Mouse (Mus musculus) heart, adult 2 months (tissue): ENCODE data around the gene Atcay. TPM values are rescaled to one million over a fixed set of nuclear protein-coding genes. Genes with fewer than 3 reads are reported as not detected.

Experiments
- DNase-seq, 2 experiments: peaks; one replicate each; pipeline ENCODE4 v3.0.0; 2021
- H3K27ac ChIP-seq: fragments of 200-600 bp; 2 replicates; pipeline ENCODE4 v1.8.1; 2022
- H3K27me3 ChIP-seq: fragments of 200-500 bp; 2 replicates; pipeline ENCODE4 v1.6.1; 2012; ENCODE audit warnings: mild to moderate bottlenecking, low read length, inconsistent platforms, mixed read lengths; ENCODE audit not compliant: control insufficient read depth, insufficient read depth
- H3K36me3 ChIP-seq: fragments of 200-500 bp; 2 replicates; pipeline ENCODE4 v1.6.1; 2012; ENCODE audit warnings: low read length, inconsistent platforms; ENCODE audit not compliant: control insufficient read depth, insufficient read depth
- H3K4me1 ChIP-seq: fragments of 200-500 bp; 2 replicates; pipeline ENCODE4 v1.6.1; 2011; ENCODE audit warnings: low read length; ENCODE audit not compliant: control insufficient read depth, insufficient read depth
- H3K4me3 ChIP-seq: fragments of 200-600 bp; 2 replicates; pipeline ENCODE4 v1.8.1; 2022
- H3K79me2 ChIP-seq: fragments of 200-500 bp; replicated peaks from 2 replicates; pipeline ENCODE4 v1.6.1; 2012; ENCODE audit warnings: mild to moderate bottlenecking, inconsistent platforms, low read length, moderate library complexity, mixed read lengths; ENCODE audit not compliant: control insufficient read depth, insufficient read depth
- H3K9ac ChIP-seq: fragments of 200-500 bp; 2 replicates; pipeline ENCODE4 v1.6.1; 2012; ENCODE audit warnings: low read depth, mild to moderate bottlenecking, control low read depth, inconsistent platforms, low read length, mixed read lengths
- CTCF ChIP-seq: fragments of 200-600 bp; IDR thresholded peaks from 2 replicates; pipeline ENCODE4 v1.8.1; 2022; ENCODE audit warnings: antibody characterized with exemption, mild to moderate bottlenecking, moderate library complexity
- EP300 ChIP-seq: fragments of 200-500 bp; IDR thresholded peaks from 2 replicates; pipeline ENCODE4 v1.6.1; 2011; ENCODE audit warnings: low read depth, low read length, control low read depth; ENCODE audit not compliant: insufficient read depth
- POLR2A ChIP-seq: fragments of 200-500 bp; IDR thresholded peaks from 2 replicates; pipeline ENCODE4 v1.6.1; 2011; ENCODE audit warnings: mild to moderate bottlenecking, low read depth, low read length, control low read depth; ENCODE audit not compliant: insufficient read depth
- WGBS: fragments of 180-500 bp; shearing (Covaris S2); methylation state at CpG from one replicate; pipeline ENCODE4 v1.1.7; 2018; 5-methylcytosine and 5-hydroxymethylcytosine counted together
- intact Hi-C: fragments of 180-260 bp; cut with DNase I; formaldehyde crosslinking; loops from one replicate; pipeline ENCODE4 v1.15.1; 2025
- polyA plus RNA-seq: library from polyadenylated mRNA; depleted of rRNA; stranded (reverse); fragments of >200 nt; gene quantifications from 2 replicates; pipeline ENCODE4 v1.2.3, GENCODE M21; 2012
- total RNA-seq, 2 experiments: library from RNA; stranded (reverse); gene quantifications; 2 replicates each; pipeline ENCODE4 v1.2.3; 2021

The Atcay gene
- total and polyA plus RNA-seq, 3 experiments, result 0.09 to 0.14 TPM; not detected in 1

DNA sequence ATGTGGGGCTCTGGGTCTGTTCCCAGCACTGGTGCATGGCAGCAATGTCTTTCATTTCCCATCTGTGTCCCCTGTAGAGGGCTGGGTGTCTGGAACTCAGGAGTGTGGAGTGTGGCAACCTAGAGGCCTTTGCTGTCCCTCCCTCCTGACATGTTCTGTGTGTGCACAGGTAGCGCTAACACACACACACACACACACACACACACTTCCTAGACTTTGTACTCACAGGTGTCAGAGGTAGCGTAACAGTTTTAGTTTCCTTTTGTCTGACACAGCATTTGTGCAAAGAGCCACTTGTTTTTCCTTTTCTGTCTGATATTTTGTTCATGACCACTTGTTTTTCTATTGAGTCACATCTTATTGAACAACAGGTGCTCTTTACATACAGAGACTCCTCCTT, 17.2 kb upstream of the Atcay start:
- no peak overlapping the region for H3K27ac ChIP-seq
- no peak for TF ChIP-seq POLR2A
- no peak for TF ChIP-seq CTCF
- no peak for TF ChIP-seq EP300
- DNase-seq, result no peak
- H3K4me3 ChIP-seq, result no peak overlapping the region
- intact Hi-C loops, result no loop called here
- H3K36me3 ChIP-seq, result no peaks in the 10 kb centered on the region
- peaks cover 3% of the 10 kb centered on the region; the same call in 1 of the 2 replicates for H3K27me3 ChIP-seq
- WGBS, result 92% methylated on average over 2 of the region's 2 CpGs
- H3K4me1 ChIP-seq, result no peaks in the 10 kb centered on the region
- no peaks in the 10 kb centered on the region for H3K79me2 ChIP-seq
- H3K9ac ChIP-seq, result no peak overlapping the region

- intact Hi-C loops, result no loop called here
- H3K4me1 ChIP-seq, result no peaks in the 10 kb centered on the region
- no peak overlapping the region for H3K27ac ChIP-seq
- 94% methylated on average over 6 of the region's 6 CpGs for WGBS
- H3K4me3 ChIP-seq, result no peak overlapping the region
- no peak overlapping the region for H3K9ac ChIP-seq
- DNase-seq, result no peak
- no peak for TF ChIP-seq CTCF
- no peak for TF ChIP-seq EP300
- no peak for TF ChIP-seq POLR2A
- H3K36me3 ChIP-seq, result no peaks in the 10 kb centered on the region
- no peaks in the 10 kb centered on the region for H3K79me2 ChIP-seq
- no peaks in the 10 kb centered on the region for H3K27me3 ChIP-seq
Measured at GRCm38 (mm10) chr10:81245166-81245565, 14.5 kb upstream of the Atcay start.

GRCm38 (mm10) chr10:81244595-81244994, 14.0 kb upstream of the Atcay start:
- intact Hi-C loops, result no loop called here
- H3K27me3 ChIP-seq, result peaks cover 5% of the 10 kb centered on the region; the same call in 1 of the 2 replicates
- 10% methylated on average over 17 of the region's 17 CpGs for WGBS
- no peaks in the 10 kb centered on the region for H3K79me2 ChIP-seq
- H3K4me1 ChIP-seq, result no peaks in the 10 kb centered on the region
- peak; percentile 68 to 86 for DNase-seq
- H3K36me3 ChIP-seq, result no peaks in the 10 kb centered on the region
- H3K9ac ChIP-seq, result no peak overlapping the region
- H3K4me3 ChIP-seq, result no peak overlapping the region
- TF ChIP-seq POLR2A (no peak), EP300 (0 out of 2 replicates have a peak, but pooled peaks have one; percentile 50), CTCF (0 out of 2 replicates have a peak, but pooled peaks have one; percentile 100)
- no peak overlapping the region for H3K27ac ChIP-seq

DNA sequence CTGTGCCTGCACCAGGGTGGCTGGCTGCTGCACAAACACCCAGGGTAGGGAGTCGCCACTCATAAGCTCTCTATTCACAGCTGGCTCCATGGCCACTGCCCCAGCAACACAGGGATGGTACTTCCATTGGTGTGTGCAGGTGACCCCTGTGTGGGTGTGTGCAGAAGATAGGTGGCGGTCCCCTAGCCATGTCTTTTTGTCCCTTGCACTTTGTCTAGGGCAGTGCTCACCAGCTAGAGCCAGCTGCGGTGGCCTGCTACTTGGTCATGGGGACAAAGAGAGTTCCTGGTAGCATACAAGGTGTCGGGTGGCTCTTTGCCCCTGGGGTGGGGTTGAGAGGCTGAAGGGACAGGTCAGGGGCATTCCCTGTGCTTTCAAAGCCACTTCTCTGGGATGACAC, 13.5 kb upstream of the Atcay start:
- Histone ChIP-seq H3K79me2 (no peaks in the 10 kb centered on the region), H3K27ac (no peak overlapping the region), H3K4me3 (no peak overlapping the region), H3K9ac (no peak overlapping the region), H3K27me3 (peaks cover 5% of the 10 kb centered on the region; the same call in 1 of the 2 replicates), H3K4me1 (no peaks in the 10 kb centered on the region), H3K36me3 (no peaks in the 10 kb centered on the region)
- intact Hi-C loops, result no loop called here
- DNase-seq, result no peak
- 79% methylated on average over 4 of the region's 4 CpGs for WGBS
- no peak for TF ChIP-seq POLR2A
- TF ChIP-seq EP300, result no peak
- no peak for TF ChIP-seq CTCF

DNA sequence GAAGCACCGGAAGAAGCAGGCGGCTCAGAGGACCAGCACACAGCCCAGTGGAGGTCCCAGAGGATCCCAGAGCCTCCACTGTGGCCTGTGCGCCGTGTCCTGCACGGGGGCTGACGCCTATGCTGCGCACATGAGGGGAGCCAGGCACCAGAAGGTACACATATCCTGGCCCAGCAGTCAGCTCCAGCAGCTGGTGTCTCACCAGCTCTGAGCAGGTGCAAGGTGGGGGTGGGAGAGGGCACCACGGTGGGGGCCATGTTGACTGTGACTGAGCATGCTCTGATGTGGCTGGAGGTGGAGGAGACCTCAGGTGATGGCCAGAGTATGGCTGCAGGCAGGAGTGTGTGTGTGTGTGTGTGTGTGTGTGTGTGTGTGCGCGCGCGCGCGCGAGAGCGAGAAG, 11.4 kb upstream of the Atcay start:
- intact Hi-C loops, result no loop called here
- Histone ChIP-seq H3K27ac (no peak overlapping the region), H3K36me3 (no peaks in the 10 kb centered on the region), H3K27me3 (peaks cover 5% of the 10 kb centered on the region; the same call in 1 of the 2 replicates), H3K4me3 (no peak overlapping the region), H3K9ac (no peak overlapping the region), H3K79me2 (no peaks in the 10 kb centered on the region), H3K4me1 (no peaks in the 10 kb centered on the region)
- TF ChIP-seq POLR2A (no peak), CTCF (no peak), EP300 (no peak)
- no peak for DNase-seq
- 90% methylated on average over 16 of the region's 16 CpGs for WGBS

- no peak for DNase-seq
- Histone ChIP-seq H3K27me3 (peaks cover 5% of the 10 kb centered on the region; the same call in 1 of the 2 replicates), H3K4me3 (no peak overlapping the region), H3K79me2 (no peaks in the 10 kb centered on the region), H3K4me1 (no peaks in the 10 kb centered on the region), H3K9ac (no peak overlapping the region), H3K27ac (no peak overlapping the region), H3K36me3 (no peaks in the 10 kb centered on the region)
- intact Hi-C loops, result no loop called here
- WGBS, result 34% methylated on average over 13 of the region's 13 CpGs
- TF ChIP-seq CTCF (peak; percentile 68), POLR2A (no peak)
Measured at GRCm38 (mm10) chr10:81240876-81241275, 10.2 kb upstream of the Atcay start.
